Mouse (Mus musculus) kidney, embryonic 14.5 days (tissue): Measurements from ENCODE around the gene Samd3. TPM values are rescaled to one million over a fixed set of nuclear protein-coding genes. Genes with fewer than 3 reads are reported as not detected.

Experiments
- polyA plus RNA-seq: library from polyadenylated mRNA; unstranded; fragments of >200 nt; fragmentation: Nextera tagmentation; extraction: Ambion mirVana; gene quantifications from 2 replicates; pipeline ENCODE4 v1.2.1, GENCODE M21; 2014

Gene Samd3
- polyA plus RNA-seq, 1 experiment from 2014 or later = not detected

Other genes with a start within 250 kb of the Samd3 start
- 0.20 TPM in 1 of 2 replicates, not detected in the other for gene Gm9767, start 151.5 kb upstream of the Samd3 start, polyA plus RNA-seq
- gene Tmem200a, start 150.7 kb upstream of the Samd3 start, polyA plus RNA-seq = 1.9 and 3.1 TPM in 2 replicates
- gene L3mbtl3, start 146.3 kb downstream of the Samd3 start, polyA plus RNA-seq = 12.0 and 16.5 TPM in 2 replicates